Mouse (Mus musculus): ENCODE measurements around the gene Zfp644. TPM values are rescaled to one million over a fixed set of nuclear protein-coding genes. Genes with fewer than 3 reads are reported as not detected.

Gene Zfp644
- polyA plus RNA-seq, 1 experiment from 2014 or later, result 86.8 TPM

DNA sequence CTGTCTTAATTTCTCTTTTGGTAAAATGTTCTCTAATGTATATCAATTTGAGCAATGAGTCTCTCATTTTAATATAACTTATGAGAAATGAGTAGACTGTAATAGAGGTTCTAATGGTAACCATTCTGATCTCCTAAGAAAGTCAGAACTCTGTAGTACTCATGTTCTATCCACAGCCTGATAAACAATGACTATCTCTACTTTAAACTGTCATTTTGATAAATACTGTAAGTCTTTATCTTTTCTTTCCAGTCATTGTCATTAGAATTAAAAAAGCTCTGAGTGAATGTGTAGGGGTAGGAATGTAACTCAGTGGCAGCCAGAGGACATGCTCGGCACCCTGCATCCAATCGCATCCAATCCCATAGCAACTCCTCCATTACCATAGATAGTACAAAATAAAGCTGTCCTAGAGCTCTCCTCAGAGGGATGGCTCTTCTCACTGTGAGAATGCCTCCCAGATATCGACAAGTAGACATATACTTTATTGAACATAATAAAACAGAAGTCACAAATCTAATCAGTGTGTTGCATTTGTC is 44.2 kb downstream of the Zfp644 start:
- no peaks in the 10 kb centered on the region for H3K27me3 ChIP-seq
- no peak overlapping the region for H3K4me2 ChIP-seq (replicated peaks)
- no peaks in the 10 kb centered on the region for H3K36me3 ChIP-seq
- ATAC-seq (replicated peaks), result no peak
- H3K9ac ChIP-seq (replicated peaks), result no peak overlapping the region
- 93% methylated on average over 3 of the region's 3 CpGs for WGBS
- no peaks in the 10 kb centered on the region for H3K4me1 ChIP-seq
- no peaks in the 10 kb centered on the region for H3K9me3 ChIP-seq
- no peak overlapping the region for H3K4me3 ChIP-seq
- no peak overlapping the region for H3K27ac ChIP-seq (replicated peaks)

- H3K27me3 ChIP-seq, result no peaks in the 10 kb centered on the region
- H3K27ac ChIP-seq (replicated peaks), result no peak overlapping the region
- no peak overlapping the region for H3K9ac ChIP-seq (replicated peaks)
- H3K4me3 ChIP-seq, result no peak overlapping the region
- H3K4me2 ChIP-seq (replicated peaks), result no peak overlapping the region
- no peaks in the 10 kb centered on the region for H3K36me3 ChIP-seq
- 92% methylated on average over 4 of the region's 4 CpGs for WGBS
- ATAC-seq (replicated peaks), result no peak
- no peaks in the 10 kb centered on the region for H3K9me3 ChIP-seq
- H3K4me1 ChIP-seq, result no peaks in the 10 kb centered on the region
These were observed 44.8 kb downstream of the Zfp644 start for GRCm38 (mm10) chr5:106652220-106652753.

GRCm38 (mm10) chr5:106649995-106650394 is 47.1 kb downstream of the Zfp644 start:
- Histone ChIP-seq H3K4me2 (replicated peaks) (no peak overlapping the region), H3K4me1 (no peaks in the 10 kb centered on the region), H3K9me3 (no peaks in the 10 kb centered on the region), H3K27me3 (no peaks in the 10 kb centered on the region), H3K36me3 (no peaks in the 10 kb centered on the region), H3K4me3 (no peak overlapping the region), H3K9ac (replicated peaks) (no peak overlapping the region), H3K27ac (replicated peaks) (no peak overlapping the region)
- ATAC-seq (replicated peaks), result no peak

- Histone ChIP-seq H3K4me1 (no peaks in the 10 kb centered on the region), H3K36me3 (no peaks in the 10 kb centered on the region), H3K9ac (replicated peaks) (no peak overlapping the region), H3K4me2 (replicated peaks) (no peak overlapping the region), H3K27ac (replicated peaks) (no peak overlapping the region), H3K4me3 (no peak overlapping the region), H3K27me3 (no peaks in the 10 kb centered on the region), H3K9me3 (no peaks in the 10 kb centered on the region)
- no peak for ATAC-seq (replicated peaks)
These were observed 47.6 kb downstream of the Zfp644 start for GRCm38 (mm10) chr5:106649441-106649840.

GRCm38 (mm10) chr5:106643434-106643833 is 53.7 kb downstream of the Zfp644 start:
- Histone ChIP-seq H3K27me3 (no peaks in the 10 kb centered on the region), H3K4me1 (peaks cover 7% of the 10 kb centered on the region), H3K36me3 (no peaks in the 10 kb centered on the region), H3K9me3 (no peaks in the 10 kb centered on the region), H3K9ac (replicated peaks) (no peak overlapping the region), H3K27ac (replicated peaks) (no peak overlapping the region), H3K4me2 (replicated peaks) (no peak overlapping the region), H3K4me3 (no peak overlapping the region)
- no peak for ATAC-seq (replicated peaks)
- WGBS, result 91% methylated on average over 4 of the region's 4 CpGs

- H3K4me2 ChIP-seq (replicated peaks), result no peak overlapping the region
- ATAC-seq (replicated peaks), result peak; percentile 70
- no peak overlapping the region for H3K9ac ChIP-seq (replicated peaks)
- no peaks in the 10 kb centered on the region for H3K9me3 ChIP-seq
- H3K4me3 ChIP-seq, result no peak overlapping the region
- H3K4me1 ChIP-seq, result peaks cover 11% of the 10 kb centered on the region
- H3K36me3 ChIP-seq, result peaks cover 14% of the 10 kb centered on the region
- H3K27ac ChIP-seq (replicated peaks), result no peak overlapping the region
- no peaks in the 10 kb centered on the region for H3K27me3 ChIP-seq
- 53% methylated on average over 3 of the region's 3 CpGs for WGBS
These were observed 55.2 kb downstream of the Zfp644 start for GRCm38 (mm10) chr5:106641876-106642275.

DNA sequence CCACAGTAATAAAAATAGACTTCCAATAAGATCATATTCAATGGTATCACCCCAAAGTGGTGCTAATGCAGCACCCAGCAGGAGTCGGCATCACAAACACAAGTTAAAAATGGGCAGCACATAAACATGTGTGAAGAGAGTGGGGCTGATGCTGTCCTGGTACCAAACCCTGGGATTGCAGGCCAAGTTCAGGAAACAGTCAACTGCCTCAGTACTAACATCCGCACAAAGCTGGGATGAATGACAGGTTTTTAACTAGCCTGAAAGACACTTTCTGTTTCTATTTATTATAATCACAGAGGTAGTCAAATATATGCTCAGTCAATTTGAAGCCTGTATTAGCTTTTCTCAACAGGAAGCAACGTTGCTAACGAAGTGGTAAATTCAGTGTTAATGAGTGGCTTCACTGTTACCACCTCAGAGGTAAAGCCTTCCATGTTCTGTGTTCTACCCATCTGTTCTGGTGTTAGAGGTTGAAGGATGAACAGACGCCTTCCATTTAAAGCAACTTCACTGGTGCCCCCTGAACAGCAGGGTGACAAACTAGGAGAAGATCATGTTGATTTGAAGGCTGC is 56.8 kb downstream of the Zfp644 start:
- 27% methylated on average over 5 of the region's 5 CpGs for WGBS
- 0 out of 2 replicates have a peak overlapping the region, but pooled peaks have one; percentile 11 for H3K27ac ChIP-seq (replicated peaks)

GRCm38 (mm10) chr5:106639627-106640026 is 57.5 kb downstream of the Zfp644 start:
- H3K4me1 ChIP-seq, result peaks cover 11% of the 10 kb centered on the region
- H3K27ac ChIP-seq (replicated peaks), result no peak overlapping the region
- no peak for ATAC-seq (replicated peaks)
- H3K27me3 ChIP-seq, result no peaks in the 10 kb centered on the region
- no peak overlapping the region for H3K4me2 ChIP-seq (replicated peaks)
- peaks cover 36% of the 10 kb centered on the region for H3K36me3 ChIP-seq
- no peaks in the 10 kb centered on the region for H3K9me3 ChIP-seq
- no peak overlapping the region for H3K4me3 ChIP-seq
- H3K9ac ChIP-seq (replicated peaks), result no peak overlapping the region
- WGBS, result 90% methylated on average over 2 of the region's 2 CpGs

More for the DNA sequence above, 56.8 kb downstream of the Zfp644 start:
- Histone ChIP-seq H3K9me3 (no peaks in the 10 kb centered on the region), H3K36me3 (peaks cover 30% of the 10 kb centered on the region), H3K9ac (replicated peaks) (no peak overlapping the region), H3K4me3 (no peak overlapping the region), H3K4me1 (peaks cover 11% of the 10 kb centered on the region), H3K4me2 (replicated peaks) (no peak overlapping the region), H3K27me3 (no peaks in the 10 kb centered on the region)
- ATAC-seq (replicated peaks), result peak; percentile 81

DNA sequence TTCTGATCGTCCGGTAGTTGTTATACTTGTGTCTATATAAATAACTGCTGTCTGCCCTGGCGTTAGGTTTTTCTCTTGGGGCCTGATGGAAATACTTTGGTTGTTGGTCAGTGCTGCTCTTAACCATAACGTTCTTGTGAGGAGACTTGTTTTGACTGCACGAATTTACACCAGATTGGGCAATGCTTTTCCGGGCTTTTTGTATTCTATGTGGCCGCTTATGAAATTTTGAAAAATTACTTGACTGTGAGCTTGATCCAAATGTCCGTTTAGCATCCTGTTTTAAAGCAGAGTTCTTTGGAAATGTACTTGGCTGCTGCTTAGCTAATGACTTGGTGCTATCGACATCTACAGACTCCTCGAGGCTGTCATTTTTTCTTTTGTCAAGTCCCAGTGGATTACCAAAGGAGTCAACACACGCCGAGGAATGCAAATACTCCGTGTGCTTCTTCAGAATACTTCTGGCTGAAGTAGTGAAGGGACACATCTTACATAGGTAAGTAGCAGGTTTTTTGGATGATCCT is 60.6 kb downstream of the Zfp644 start:
- Histone ChIP-seq H3K27me3 (no peaks in the 10 kb centered on the region), H3K36me3 (peaks cover 43% of the 10 kb centered on the region), H3K27ac (replicated peaks) (no peak overlapping the region), H3K4me2 (replicated peaks) (no peak overlapping the region), H3K9me3 (no peaks in the 10 kb centered on the region), H3K4me3 (no peak overlapping the region), H3K4me1 (peaks cover 26% of the 10 kb centered on the region), H3K9ac (replicated peaks) (no peak overlapping the region)
- no peak for ATAC-seq (replicated peaks)
- 91% methylated on average over 13 of the region's 13 CpGs for WGBS

DNA sequence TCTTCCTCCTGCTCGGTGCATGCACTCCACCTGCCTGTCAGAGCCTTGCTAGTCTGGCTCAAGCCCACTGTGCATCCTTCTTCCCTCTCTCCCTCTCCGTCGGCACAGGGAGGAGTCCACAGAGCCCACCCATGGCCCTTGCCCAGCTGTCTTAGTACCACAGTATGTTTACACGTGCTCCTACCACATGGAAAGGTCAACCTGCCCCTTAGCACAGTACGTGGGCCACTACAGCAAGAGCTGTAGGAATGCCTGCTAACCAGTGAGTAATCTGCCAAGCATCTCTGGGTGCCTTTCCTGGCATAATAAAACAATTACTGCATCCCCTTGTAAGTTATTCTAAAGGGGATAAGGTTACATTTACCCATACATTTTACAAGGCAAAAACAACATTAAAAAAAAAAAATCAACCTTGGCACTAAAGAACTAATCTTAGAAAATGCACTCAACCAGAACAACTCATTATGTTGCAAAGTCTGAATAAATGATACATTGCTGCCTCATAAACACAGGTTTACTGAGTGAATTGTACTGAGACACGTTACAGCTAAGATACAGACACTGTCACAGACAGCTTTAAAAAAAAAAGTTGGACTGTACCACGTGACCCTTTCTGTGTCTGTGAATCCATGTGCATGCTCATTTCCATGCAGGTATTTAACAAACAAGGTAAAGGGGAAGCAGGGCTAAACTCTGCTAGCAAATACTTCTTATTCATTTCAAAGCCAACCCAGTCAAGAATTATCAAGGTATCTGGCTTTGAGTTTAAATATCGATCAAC is 68.5 kb downstream of the Zfp644 start:
- peaks cover 21% of the 10 kb centered on the region for H3K4me1 ChIP-seq
- H3K27ac ChIP-seq (replicated peaks), result no peak overlapping the region
- H3K4me2 ChIP-seq (replicated peaks), result no peak overlapping the region
- H3K27me3 ChIP-seq, result no peaks in the 10 kb centered on the region
- H3K4me3 ChIP-seq, result no peak overlapping the region
- H3K9me3 ChIP-seq, result no peaks in the 10 kb centered on the region
- H3K36me3 ChIP-seq, result no peaks in the 10 kb centered on the region
- ATAC-seq (replicated peaks), result no peak
- no peak overlapping the region for H3K9ac ChIP-seq (replicated peaks)
- WGBS, result 75% methylated on average over 8 of the region's 8 CpGs

GRCm38 (mm10) chr5:106623337-106623736 is 73.8 kb downstream of the Zfp644 start:
- no peak for ATAC-seq (replicated peaks)
- Histone ChIP-seq H3K9me3 (no peaks in the 10 kb centered on the region), H3K27ac (replicated peaks) (no peak overlapping the region), H3K4me2 (replicated peaks) (no peak overlapping the region), H3K36me3 (0 out of 2 replicates have a peak, but pooled peaks cover 4% of the 10 kb centered on the region), H3K4me3 (no peak overlapping the region), H3K4me1 (no peaks in the 10 kb centered on the region), H3K27me3 (no peaks in the 10 kb centered on the region), H3K9ac (replicated peaks) (no peak overlapping the region)
- 94% methylated on average over 4 of the region's 4 CpGs for WGBS

DNA sequence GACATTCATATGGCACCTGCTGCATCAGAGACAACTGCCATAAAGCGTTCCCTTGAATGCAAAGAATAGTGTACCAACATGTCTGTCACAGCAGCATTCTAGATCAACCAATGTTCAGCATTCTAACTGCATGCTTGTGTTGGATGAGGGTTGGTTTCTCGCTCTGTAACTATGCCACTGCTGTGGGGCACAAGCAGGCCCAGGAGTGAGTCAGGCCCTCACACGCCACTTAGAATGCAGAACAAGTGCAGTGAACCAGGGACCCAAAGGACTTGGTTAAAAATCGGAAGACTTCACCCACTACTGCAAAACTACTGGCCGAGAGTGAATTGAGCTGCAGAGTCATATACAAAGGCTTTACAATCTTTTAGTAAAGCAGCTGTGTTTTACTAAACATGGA is 74.9 kb downstream of the Zfp644 start:
- no peak for ATAC-seq (replicated peaks)
- H3K36me3 ChIP-seq, result 0 out of 2 replicates have a peak, but pooled peaks cover 4% of the 10 kb centered on the region
- no peak overlapping the region for H3K4me3 ChIP-seq
- no peak overlapping the region for H3K27ac ChIP-seq (replicated peaks)
- 90% methylated on average over 5 of the region's 5 CpGs for WGBS
- no peaks in the 10 kb centered on the region for H3K4me1 ChIP-seq
- H3K9me3 ChIP-seq, result no peaks in the 10 kb centered on the region
- no peak overlapping the region for H3K4me2 ChIP-seq (replicated peaks)
- no peaks in the 10 kb centered on the region for H3K27me3 ChIP-seq
- H3K9ac ChIP-seq (replicated peaks), result no peak overlapping the region
